Mouse (Mus musculus) heart, embryonic 13.5 days (tissue): ENCODE measurements around the gene Fgfbp3. TPM values are rescaled to one million over a fixed set of nuclear protein-coding genes. Genes with fewer than 3 reads are reported as not detected.
"Not testable (repeated sequence)": the region's sequence is repeated elsewhere in the genome, so short reads cannot be mapped to it uniquely, and the experiment has no call there.

Experiments
- ATAC-seq: fragments of 200-750 bp; cut with Nextera tagmentation; 2 replicates; pipeline ENCODE4 v1.8.0; 2017; ENCODE audit warnings: moderate TSS enrichment; ENCODE audit not compliant: insufficient number of reproducible peaks, low FRiP score, low TSS enrichment; ENCODE audit errors: extremely low read depth
- H3K27ac ChIP-seq: fragments of 300-500 bp; sonication (generic); replicated peaks from 2 replicates; pipeline ENCODE4 v1.5.1; 2015; ENCODE audit warnings: moderate library complexity, mild to moderate bottlenecking, inconsistent platforms
- H3K27me3 ChIP-seq: fragments of 300-500 bp; sonication (generic); replicated peaks from 2 replicates; pipeline ENCODE4 v1.6.1; 2015; ENCODE audit warnings: mild to moderate bottlenecking, inconsistent platforms
- H3K36me3 ChIP-seq: fragments of 300-500 bp; sonication (generic); 2 replicates; pipeline ENCODE4 v1.6.1; 2015; ENCODE audit warnings: mild to moderate bottlenecking, inconsistent platforms
- H3K4me1 ChIP-seq: fragments of 300-500 bp; sonication (generic); 2 replicates; pipeline ENCODE4 v1.6.1; 2015; ENCODE audit warnings: inconsistent platforms
- H3K4me2 ChIP-seq: fragments of 300-500 bp; sonication (generic); 2 replicates; pipeline ENCODE4 v1.6.1; 2015; ENCODE audit warnings: inconsistent platforms, mild to moderate bottlenecking, moderate library complexity
- H3K4me3 ChIP-seq: fragments of 300-500 bp; sonication (generic); 2 replicates; pipeline ENCODE4 v1.5.1; 2015; ENCODE audit warnings: moderate library complexity, mild to moderate bottlenecking, inconsistent platforms
- H3K9ac ChIP-seq: fragments of 300-500 bp; sonication (generic); 2 replicates; pipeline ENCODE4 v1.6.1; 2015; ENCODE audit warnings: inconsistent platforms, mild to moderate bottlenecking, moderate library complexity
- H3K9me3 ChIP-seq: fragments of 300-500 bp; sonication (generic); 2 replicates; pipeline ENCODE4 v1.6.1; 2016; ENCODE audit warnings: inconsistent platforms
- WGBS: fragments of 180-500 bp; shearing (Covaris S2); methylation state at CpG from one replicate; pipeline ENCODE4 v1.1.7; 2015; ENCODE audit warnings: mixed read lengths; 5-methylcytosine and 5-hydroxymethylcytosine counted together
- polyA plus RNA-seq: library from polyadenylated mRNA; unstranded; fragments of >200 nt; fragmentation: Nextera tagmentation; extraction: Ambion mirVana; gene quantifications from 2 replicates; pipeline ENCODE4 v1.2.1, GENCODE M21; 2015

Gene Fgfbp3
- polyA plus RNA-seq = 3.9 and 4.2 TPM in 2 replicates

- Histone ChIP-seq H3K27ac (peak within 1 kb of the TSS; percentile 83), H3K4me1 (peaks cover 13% of the 10 kb centered on the region), H3K4me2 (peak within 1 kb of the TSS; percentile 90), H3K27me3 (no peaks in the 10 kb centered on the region), H3K36me3 (no peaks in the 10 kb centered on the region), H3K9me3 (no peaks in the 10 kb centered on the region), H3K4me3 (peak within 1 kb of the TSS; percentile 95), H3K9ac (peak within 1 kb of the TSS; percentile 96)
- ATAC-seq = no peak
- WGBS = 10% methylated on average over 12 of the region's 12 CpGs
These were observed at the start of gene Fgfbp3 for GRCm38 (mm10) chr19:36919466-36919865. Gene Fgfbp3 (minus strand): TSS chr19:36919615.

GRCm38 (mm10) chr19:36962544-36963260 is 43.3 kb upstream of the Fgfbp3 start:
- not testable (repeated sequence) for H3K4me3 ChIP-seq, H3K4me2 ChIP-seq, H3K27me3 ChIP-seq, H3K9ac ChIP-seq, ATAC-seq, H3K4me1 ChIP-seq, H3K27ac ChIP-seq, H3K9me3 ChIP-seq
- H3K36me3 ChIP-seq = peaks cover 76% of the 10 kb centered on the region
- WGBS = 89% methylated on average over 6 of the region's 6 CpGs

DNA sequence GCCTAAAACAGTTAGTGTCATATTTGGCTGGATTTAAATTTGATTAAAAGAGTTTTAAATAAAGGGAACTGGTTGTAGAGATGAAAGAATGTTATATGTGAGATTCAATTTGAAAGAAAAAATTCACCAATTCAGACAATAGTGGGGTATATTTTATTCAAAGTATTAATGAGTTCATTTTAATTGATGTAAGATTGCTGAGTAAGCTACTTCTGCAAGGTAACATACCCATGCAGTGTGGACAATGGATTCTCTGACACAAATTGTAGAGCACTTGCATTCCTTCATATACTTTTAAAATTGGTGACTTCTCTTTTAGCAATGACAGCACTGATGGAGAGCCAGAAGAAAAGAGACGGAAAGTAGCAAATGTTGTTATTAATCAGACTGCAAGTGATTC is 41.9 kb upstream of the Fgfbp3 start:
- Histone ChIP-seq H3K4me3 (no peak overlapping the region), H3K9ac (no peak overlapping the region), H3K27me3 (no peaks in the 10 kb centered on the region), H3K27ac (no peak overlapping the region), H3K4me1 (no peaks in the 10 kb centered on the region), H3K4me2 (no peak overlapping the region), H3K9me3 (no peaks in the 10 kb centered on the region), H3K36me3 (peaks cover 79% of the 10 kb centered on the region)
- ATAC-seq = no peak
- WGBS = 90% methylated on average over 1 of the region's 1 CpGs

- no peak for ATAC-seq
- Histone ChIP-seq H3K27ac (no peak overlapping the region), H3K27me3 (no peaks in the 10 kb centered on the region), H3K4me2 (no peak overlapping the region), H3K9ac (no peak overlapping the region), H3K9me3 (no peaks in the 10 kb centered on the region), H3K36me3 (peaks cover 54% of the 10 kb centered on the region), H3K4me3 (no peak overlapping the region), H3K4me1 (peaks cover 7% of the 10 kb centered on the region)
- WGBS = 92% methylated on average over 4 of the region's 4 CpGs
These were observed 38.9 kb upstream of the Fgfbp3 start for GRCm38 (mm10) chr19:36958331-36958730.

- H3K27me3 ChIP-seq = no peaks in the 10 kb centered on the region
- H3K36me3 ChIP-seq = peaks cover 30% of the 10 kb centered on the region
- no peak overlapping the region for H3K27ac ChIP-seq
- H3K4me3 ChIP-seq = no peak overlapping the region
- 37% methylated on average over 4 of the region's 4 CpGs for WGBS
- no peak overlapping the region for H3K9ac ChIP-seq
- no peak for ATAC-seq
- no peaks in the 10 kb centered on the region for H3K9me3 ChIP-seq
- H3K4me1 ChIP-seq = peaks cover 11% of the 10 kb centered on the region
- H3K4me2 ChIP-seq = no peak overlapping the region
These were observed 34.3 kb upstream of the Fgfbp3 start for GRCm38 (mm10) chr19:36953637-36954206.

- ATAC-seq = no peak
- 83% methylated on average over 1 of the region's 1 CpGs for WGBS
- Histone ChIP-seq H3K9me3 (no peaks in the 10 kb centered on the region), H3K9ac (no peak overlapping the region), H3K36me3 (peaks cover 9% of the 10 kb centered on the region), H3K4me2 (no peak overlapping the region), H3K27me3 (no peaks in the 10 kb centered on the region), H3K4me1 (0 out of 2 replicates have a peak, but pooled peaks cover 3% of the 10 kb centered on the region), H3K27ac (no peak overlapping the region), H3K4me3 (no peak overlapping the region)
These were observed 20.6 kb upstream of the Fgfbp3 start for GRCm38 (mm10) chr19:36940064-36940463.

DNA sequence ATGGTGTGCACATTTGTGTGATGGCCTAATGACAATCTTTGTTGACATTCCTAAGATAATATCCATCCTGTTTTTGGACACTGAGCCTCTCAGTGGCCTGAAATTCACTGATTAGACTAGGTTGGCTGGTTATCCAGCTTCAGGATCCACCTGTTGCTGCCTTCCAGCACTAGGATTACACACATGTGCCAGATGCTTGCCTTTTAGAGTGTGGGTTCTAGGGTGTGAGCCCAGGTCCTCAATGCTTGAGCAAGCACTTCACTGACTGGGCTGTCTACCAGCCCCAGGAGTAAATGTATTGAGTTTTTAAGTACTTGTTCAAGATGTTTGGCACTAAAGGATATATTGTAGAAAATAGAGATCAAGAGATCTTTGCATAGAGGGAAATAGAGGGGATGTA is 18.6 kb upstream of the Fgfbp3 start:
- no peak overlapping the region for H3K9ac ChIP-seq
- H3K27ac ChIP-seq = no peak overlapping the region
- H3K9me3 ChIP-seq = no peaks in the 10 kb centered on the region
- ATAC-seq = no peak
- H3K4me1 ChIP-seq = 0 out of 2 replicates have a peak, but pooled peaks cover 3% of the 10 kb centered on the region
- H3K4me2 ChIP-seq = no peak overlapping the region
- no peak overlapping the region for H3K4me3 ChIP-seq
- H3K36me3 ChIP-seq = peaks cover 4% of the 10 kb centered on the region; the same call in 1 of the 2 replicates
- H3K27me3 ChIP-seq = no peaks in the 10 kb centered on the region

- no peaks in the 10 kb centered on the region for H3K9me3 ChIP-seq
- no peak overlapping the region for H3K4me3 ChIP-seq
- no peak overlapping the region for H3K9ac ChIP-seq
- H3K36me3 ChIP-seq = peaks cover 4% of the 10 kb centered on the region; the same call in 1 of the 2 replicates
- no peak overlapping the region for H3K4me2 ChIP-seq
- H3K4me1 ChIP-seq = 0 out of 2 replicates have a peak, but pooled peaks cover 3% of the 10 kb centered on the region
- no peak overlapping the region for H3K27ac ChIP-seq
- WGBS = 87% methylated on average over 4 of the region's 4 CpGs
- no peak for ATAC-seq
- H3K27me3 ChIP-seq = no peaks in the 10 kb centered on the region
These were observed 16.9 kb upstream of the Fgfbp3 start for GRCm38 (mm10) chr19:36936285-36936684.

DNA sequence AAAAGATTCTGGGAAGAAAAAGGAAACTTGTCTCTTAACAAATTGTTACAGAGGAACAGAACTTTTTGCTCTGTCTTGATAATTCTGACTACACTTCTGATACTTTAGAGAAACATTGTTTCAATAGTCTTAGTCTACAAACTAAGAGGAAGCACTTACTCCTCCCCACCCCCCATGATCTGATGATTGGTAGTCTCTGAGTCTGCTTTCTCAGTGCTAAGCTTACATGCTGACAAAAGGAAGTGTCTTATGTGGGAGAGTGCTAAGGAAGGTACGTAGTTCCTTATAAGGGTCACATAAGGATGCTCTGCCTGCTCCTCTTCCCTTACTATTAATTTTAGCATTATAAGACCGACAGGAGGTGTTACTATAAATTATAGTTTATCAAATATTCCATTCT is 13.2 kb upstream of the Fgfbp3 start:
- H3K36me3 ChIP-seq = peaks cover 4% of the 10 kb centered on the region; the same call in 1 of the 2 replicates
- no peak overlapping the region for H3K4me2 ChIP-seq
- H3K4me3 ChIP-seq = no peak overlapping the region
- peaks cover 20% of the 10 kb centered on the region for H3K4me1 ChIP-seq
- no peak overlapping the region for H3K27ac ChIP-seq
- no peaks in the 10 kb centered on the region for H3K27me3 ChIP-seq
- 75% methylated on average over 2 of the region's 2 CpGs for WGBS
- H3K9me3 ChIP-seq = no peaks in the 10 kb centered on the region
- no peak overlapping the region for H3K9ac ChIP-seq
- no peak for ATAC-seq

DNA sequence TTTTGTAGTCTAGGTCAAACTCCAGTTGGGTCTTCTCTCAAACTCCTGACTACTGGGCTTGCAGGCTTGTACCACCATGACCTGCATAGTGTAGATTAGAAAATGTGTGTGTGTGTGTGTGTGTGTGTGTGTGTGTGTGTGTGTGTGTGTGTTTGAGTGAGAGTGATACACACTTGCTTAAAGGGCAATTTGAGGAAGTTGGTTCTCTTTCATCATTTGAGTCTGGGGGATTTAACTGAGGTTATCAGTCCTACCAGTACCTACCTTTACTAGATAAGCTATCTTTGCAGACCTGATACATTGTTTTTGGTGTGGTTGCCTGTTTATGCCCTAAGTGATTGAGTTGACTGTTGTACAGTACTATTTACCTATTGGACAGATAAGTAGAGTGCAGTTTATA is 12.7 kb upstream of the Fgfbp3 start:
- no peak overlapping the region for H3K9ac ChIP-seq
- peaks cover 4% of the 10 kb centered on the region; the same call in 1 of the 2 replicates for H3K36me3 ChIP-seq
- no peaks in the 10 kb centered on the region for H3K9me3 ChIP-seq
- no peak for ATAC-seq
- no peak overlapping the region for H3K4me2 ChIP-seq
- H3K4me1 ChIP-seq = peaks cover 25% of the 10 kb centered on the region
- H3K27me3 ChIP-seq = no peaks in the 10 kb centered on the region
- no peak overlapping the region for H3K4me3 ChIP-seq
- no peak overlapping the region for H3K27ac ChIP-seq

DNA sequence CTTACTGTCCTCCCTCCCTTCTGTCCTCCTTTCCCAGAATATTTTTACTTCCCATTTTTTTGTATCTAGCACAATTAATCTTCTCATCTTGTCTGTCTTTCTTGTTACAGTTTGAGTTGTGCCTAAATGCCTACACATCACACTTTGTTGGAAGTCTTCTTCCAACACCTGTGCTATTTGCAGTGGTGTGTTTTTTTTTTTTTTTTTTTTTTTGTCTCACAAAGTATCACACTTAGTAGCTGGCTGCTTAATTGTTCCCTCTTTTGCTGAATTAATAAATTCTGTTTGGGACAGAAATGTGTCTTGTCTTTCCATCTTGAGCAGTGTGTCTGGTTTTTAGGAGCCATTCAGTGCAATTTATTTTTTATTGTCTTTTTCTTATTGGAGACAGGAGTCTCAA is 10.4 kb upstream of the Fgfbp3 start:
- no peak overlapping the region for H3K9ac ChIP-seq
- H3K4me3 ChIP-seq = no peak overlapping the region
- H3K4me2 ChIP-seq = no peak overlapping the region
- H3K27me3 ChIP-seq = no peaks in the 10 kb centered on the region
- no peaks in the 10 kb centered on the region for H3K36me3 ChIP-seq
- H3K27ac ChIP-seq = no peak overlapping the region
- H3K4me1 ChIP-seq = peaks cover 34% of the 10 kb centered on the region
- ATAC-seq = no peak
- no peaks in the 10 kb centered on the region for H3K9me3 ChIP-seq
